Mouse (Mus musculus) midbrain, embryonic 14.5 days (tissue): ENCODE results near the gene Mgat5. TPM values are rescaled to one million over a fixed set of nuclear protein-coding genes. Genes with fewer than 3 reads are reported as not detected.

Source experiments
- ATAC-seq: fragments of 200-750 bp; cut with Nextera tagmentation; 2 replicates; pipeline ENCODE4 v1.8.0; 2017; ENCODE audit warnings: moderate number of reproducible peaks, moderate library complexity; ENCODE audit not compliant: low FRiP score, low TSS enrichment
- DNase-seq: peaks from one replicate; pipeline ENCODE4 v3.0.0-alpha.2; 2015
- H3K27ac ChIP-seq: fragments of 300-500 bp; sonication (generic); replicated peaks from 2 replicates; pipeline ENCODE4 v1.5.1; 2014; ENCODE audit warnings: mild to moderate bottlenecking, low read depth, low read length, moderate library complexity
- H3K27me3 ChIP-seq: fragments of 300-500 bp; sonication (generic); 2 replicates; pipeline ENCODE4 v1.6.1; 2014; ENCODE audit warnings: low read length, control low read depth, mixed read lengths; ENCODE audit not compliant: control insufficient read depth, insufficient read depth
- H3K36me3 ChIP-seq: fragments of 300-500 bp; sonication (generic); 2 replicates; pipeline ENCODE4 v1.6.1; 2014; ENCODE audit warnings: low read length, control low read depth; ENCODE audit not compliant: control insufficient read depth, insufficient read depth
- H3K4me1 ChIP-seq: fragments of 300-500 bp; sonication (generic); 2 replicates; pipeline ENCODE4 v1.6.1; 2014; ENCODE audit warnings: mild to moderate bottlenecking, antibody characterized with exemption, low read length, control low read depth; ENCODE audit not compliant: control insufficient read depth, insufficient read depth
- H3K4me2 ChIP-seq: fragments of 300-500 bp; sonication (generic); 2 replicates; pipeline ENCODE4 v1.6.1; 2014; ENCODE audit warnings: mild to moderate bottlenecking, low read length, moderate library complexity
- H3K4me3 ChIP-seq: fragments of 300-500 bp; sonication (generic); replicated peaks from 2 replicates; pipeline ENCODE4 v1.5.1; 2014; ENCODE audit warnings: low read depth, low read length
- H3K9ac ChIP-seq: fragments of 300-500 bp; sonication (generic); replicated peaks from 2 replicates; pipeline ENCODE4 v1.6.1; 2014; ENCODE audit warnings: mild to moderate bottlenecking, low read length, moderate library complexity
- H3K9me3 ChIP-seq: fragments of 300-500 bp; sonication (generic); 2 replicates; pipeline ENCODE4 v1.6.1; 2016; ENCODE audit warnings: low read length, control low read depth, mixed read lengths; ENCODE audit not compliant: control insufficient read depth
- WGBS: fragments of 180-500 bp; shearing (Covaris S2); extraction: QIAGEN DNeasy Blood & Tissue Kit; methylation state at CpG from one replicate; pipeline ENCODE4 v1.1.7; 2014; 5-methylcytosine and 5-hydroxymethylcytosine counted together
- polyA plus RNA-seq: library from polyadenylated mRNA; unstranded; fragments of >200 nt; fragmentation: Nextera tagmentation; extraction: Ambion mirVana; gene quantifications from 2 replicates; pipeline ENCODE4 v1.2.1, GENCODE M21; 2014

Mgat5 gene
- polyA plus RNA-seq, 1 experiment from 2014 or later: 18.3 TPM

DNA sequence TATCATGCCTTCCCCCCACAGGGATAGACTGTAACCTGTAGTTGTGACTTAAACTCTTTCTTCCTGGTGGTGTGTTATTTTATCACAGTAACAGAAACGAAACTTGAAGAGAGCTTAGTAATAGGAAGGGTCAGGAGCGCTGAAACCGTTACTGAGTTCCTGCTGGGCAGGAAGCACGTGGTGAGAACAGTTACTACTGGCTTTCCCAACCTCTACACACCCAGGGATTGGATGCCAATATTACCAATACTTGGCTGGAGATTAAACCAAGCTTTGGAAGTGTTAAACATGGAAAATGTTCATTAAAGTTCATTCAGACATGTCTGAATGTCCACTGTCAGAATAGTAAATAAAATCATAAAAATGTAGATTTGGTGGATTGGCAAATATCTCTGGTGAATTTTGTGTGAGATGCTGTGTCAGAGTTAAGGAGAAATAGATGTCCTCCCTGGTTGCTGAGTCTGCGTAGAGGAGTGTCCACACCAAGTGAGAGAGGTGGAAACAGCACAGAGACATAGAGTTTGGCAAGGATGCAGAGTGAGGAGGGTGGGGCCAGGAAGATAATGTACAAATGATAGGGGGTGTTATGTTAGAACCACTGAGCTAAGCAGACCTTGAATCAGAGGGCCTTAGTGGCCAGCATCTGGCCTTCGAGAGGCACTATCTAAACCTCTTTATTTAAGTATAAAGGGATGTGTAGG lies 38.2 kb downstream of the Mgat5 start:
- H3K27me3 ChIP-seq: no peaks in the 10 kb centered on the region
- 78% methylated on average over 6 of the region's 6 CpGs for WGBS
- no peaks in the 10 kb centered on the region for H3K9me3 ChIP-seq
- DNase-seq (no peak), ATAC-seq (no peak)
- H3K27ac ChIP-seq: no peak overlapping the region
- peaks cover 12% of the 10 kb centered on the region; the same call in 1 of the 2 replicates for H3K4me1 ChIP-seq
- H3K4me3 ChIP-seq: no peak overlapping the region
- H3K36me3 ChIP-seq: no peaks in the 10 kb centered on the region
- H3K9ac ChIP-seq: no peak overlapping the region
- H3K4me2 ChIP-seq: no peak overlapping the region

DNA sequence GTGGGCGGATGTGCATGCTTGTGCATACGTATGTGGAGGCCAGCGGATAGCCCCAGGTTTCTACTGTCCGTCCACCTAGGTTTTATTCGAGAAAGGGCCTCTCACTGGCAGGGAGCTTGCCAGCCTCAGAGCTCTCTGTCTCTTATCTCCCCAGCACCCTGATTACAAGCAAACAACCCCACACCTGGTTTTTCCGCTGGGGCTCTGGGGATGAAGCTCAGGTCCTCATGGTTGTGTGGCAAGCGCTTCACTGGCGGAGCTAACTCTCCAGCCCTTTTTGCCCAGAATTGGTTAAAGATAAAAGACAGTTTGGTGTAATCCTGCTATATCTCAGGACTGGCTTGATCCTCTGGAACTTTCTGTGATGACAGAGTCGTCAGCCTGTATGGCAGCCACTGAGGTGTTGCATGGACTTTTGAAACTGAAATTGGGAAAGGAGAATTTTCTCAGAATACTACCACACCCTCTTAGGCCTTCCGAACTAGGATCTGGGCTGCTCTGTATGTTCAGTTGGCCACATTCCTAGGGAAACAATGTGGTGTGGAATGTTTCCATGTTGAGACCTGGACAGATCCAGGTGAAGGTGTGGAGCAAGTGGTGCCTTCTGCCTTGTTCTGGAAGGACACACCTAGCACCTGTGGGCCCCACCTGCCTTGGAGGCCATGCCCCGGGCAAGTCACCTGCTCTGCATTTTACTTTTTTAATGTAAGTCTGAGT lies 39.4 kb downstream of the Mgat5 start:
- H3K4me2 ChIP-seq: no peak overlapping the region
- DNase-seq (no peak), ATAC-seq (no peak)
- H3K27ac ChIP-seq: no peak overlapping the region
- 94% methylated on average over 11 of the region's 11 CpGs for WGBS
- no peaks in the 10 kb centered on the region for H3K36me3 ChIP-seq
- peaks cover 6% of the 10 kb centered on the region; the same call in 1 of the 2 replicates for H3K4me1 ChIP-seq
- H3K27me3 ChIP-seq: no peaks in the 10 kb centered on the region
- no peak overlapping the region for H3K9ac ChIP-seq
- no peaks in the 10 kb centered on the region for H3K9me3 ChIP-seq
- H3K4me3 ChIP-seq: no peak overlapping the region

DNA sequence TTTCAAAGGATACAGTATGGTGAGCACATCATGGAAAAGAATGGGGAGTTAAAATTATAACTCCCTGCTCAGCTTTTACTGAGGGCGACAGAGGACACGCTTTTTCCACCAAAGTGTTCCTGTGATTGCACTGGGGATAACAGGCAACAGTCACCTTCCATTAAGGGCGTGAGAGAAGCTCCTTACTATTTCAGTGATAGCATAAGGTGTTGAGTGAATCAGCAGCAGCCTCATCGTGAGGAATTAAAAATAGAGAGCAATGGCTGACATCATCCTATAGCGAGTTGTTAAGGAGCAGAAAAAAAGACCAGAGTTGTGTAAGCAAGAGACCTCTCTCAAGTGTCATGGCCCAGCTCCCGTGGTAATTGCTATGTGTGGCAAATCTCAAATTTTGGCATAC lies 41.3 kb downstream of the Mgat5 start:
- Histone ChIP-seq H3K27me3 (no peaks in the 10 kb centered on the region), H3K4me2 (no peak overlapping the region), H3K9ac (no peak overlapping the region), H3K9me3 (no peaks in the 10 kb centered on the region), H3K27ac (no peak overlapping the region), H3K4me3 (no peak overlapping the region), H3K4me1 (no peaks in the 10 kb centered on the region), H3K36me3 (no peaks in the 10 kb centered on the region)
- WGBS: 90% methylated on average over 6 of the region's 6 CpGs
- ATAC-seq: no peak
- no peak for DNase-seq

DNA sequence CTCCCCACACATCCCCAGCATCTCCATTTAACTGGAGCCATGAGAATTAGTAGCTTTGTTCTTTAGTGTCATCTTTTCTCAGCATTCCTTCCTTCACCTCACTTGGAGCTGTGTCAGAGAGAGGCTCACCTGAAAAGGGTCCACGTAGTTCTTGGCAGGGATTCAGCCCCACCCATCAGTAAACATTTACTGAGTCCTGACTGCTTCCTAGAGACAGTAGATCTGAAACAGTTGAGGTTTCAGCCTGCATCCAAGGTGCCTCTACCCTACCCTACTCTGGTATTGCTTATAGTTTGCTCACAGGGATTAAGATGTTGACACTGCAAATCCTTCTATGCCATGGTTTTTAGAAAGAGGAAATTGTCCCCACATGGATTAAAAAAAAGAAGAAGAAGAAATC lies 43.6 kb downstream of the Mgat5 start:
- 85% methylated on average over 1 of the region's 1 CpGs for WGBS
- Histone ChIP-seq H3K4me3 (no peak overlapping the region), H3K9ac (no peak overlapping the region), H3K27me3 (no peaks in the 10 kb centered on the region), H3K4me2 (no peak overlapping the region), H3K9me3 (no peaks in the 10 kb centered on the region), H3K36me3 (no peaks in the 10 kb centered on the region), H3K27ac (no peak overlapping the region), H3K4me1 (no peaks in the 10 kb centered on the region)
- no peak for ATAC-seq
- DNase-seq: no peak

DNA sequence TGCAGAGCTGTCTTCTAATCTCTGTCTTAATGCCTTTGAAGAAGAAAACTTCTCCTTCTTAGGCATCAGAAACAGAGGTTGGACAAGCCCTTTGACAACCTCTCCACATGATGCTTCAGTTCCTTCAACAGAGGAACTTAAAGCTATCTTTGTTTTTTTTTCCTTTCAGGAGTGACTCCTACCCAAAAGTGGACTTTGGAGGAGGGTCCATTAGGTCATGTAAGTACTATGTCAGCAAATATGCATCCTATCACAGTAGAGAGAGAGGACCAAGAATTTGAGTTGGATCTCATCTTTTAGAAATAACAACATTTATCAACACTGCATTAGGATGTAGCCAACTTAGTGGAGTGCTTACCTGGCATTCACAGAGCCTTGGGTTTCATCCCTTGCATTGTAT lies 44.8 kb downstream of the Mgat5 start:
- no peak overlapping the region for H3K4me2 ChIP-seq
- H3K27me3 ChIP-seq: no peaks in the 10 kb centered on the region
- ATAC-seq (no peak), DNase-seq (no peak)
- no peak overlapping the region for H3K9ac ChIP-seq
- H3K4me1 ChIP-seq: no peaks in the 10 kb centered on the region
- H3K27ac ChIP-seq: no peak overlapping the region
- no peak overlapping the region for H3K4me3 ChIP-seq
- no peaks in the 10 kb centered on the region for H3K36me3 ChIP-seq
- no peaks in the 10 kb centered on the region for H3K9me3 ChIP-seq

DNA sequence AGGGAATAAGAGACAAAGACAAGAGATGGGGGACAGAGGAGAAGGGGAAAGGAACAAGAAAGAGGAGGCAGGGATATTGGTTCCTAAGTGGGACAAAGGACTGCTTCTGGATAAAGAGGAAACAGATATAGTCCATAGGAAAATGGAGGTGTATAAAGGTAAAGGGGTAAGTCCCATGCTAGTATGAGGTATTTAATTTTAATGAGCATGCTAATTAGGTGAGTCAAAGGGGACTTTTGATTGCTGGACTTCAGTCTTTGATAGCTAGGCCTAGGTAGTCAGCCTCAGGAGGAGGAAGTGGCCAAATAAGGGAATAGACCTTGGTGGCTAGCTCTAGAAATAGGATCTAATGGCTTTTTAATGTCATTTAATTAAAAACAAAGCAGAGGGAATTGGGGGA lies 45.5 kb downstream of the Mgat5 start:
- ATAC-seq (no peak), DNase-seq (no peak)
- H3K36me3 ChIP-seq: no peaks in the 10 kb centered on the region
- no peak overlapping the region for H3K4me2 ChIP-seq
- no peak overlapping the region for H3K9ac ChIP-seq
- H3K9me3 ChIP-seq: no peaks in the 10 kb centered on the region
- no peaks in the 10 kb centered on the region for H3K4me1 ChIP-seq
- H3K27ac ChIP-seq: no peak overlapping the region
- H3K27me3 ChIP-seq: no peaks in the 10 kb centered on the region
- no peak overlapping the region for H3K4me3 ChIP-seq

DNA sequence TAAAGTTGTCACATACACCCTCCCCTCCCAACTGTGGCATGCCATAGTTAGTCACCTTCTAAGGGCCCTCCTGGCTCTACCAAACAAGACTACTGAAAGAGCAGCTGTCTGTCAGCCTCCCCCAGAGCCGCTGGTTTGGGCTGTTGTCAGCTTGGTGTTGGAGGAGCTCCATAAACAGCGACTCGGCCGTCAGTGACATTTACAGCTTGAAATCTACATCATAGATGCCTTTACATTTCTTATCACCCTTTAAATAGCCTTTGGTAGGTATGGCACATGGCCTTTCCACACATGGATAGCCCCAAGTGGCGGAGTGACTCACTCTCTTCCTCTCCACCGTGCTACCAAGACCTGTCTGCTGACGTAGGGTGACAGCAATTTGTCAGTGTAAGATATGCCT lies 46.9 kb downstream of the Mgat5 start:
- Histone ChIP-seq H3K27ac (no peak overlapping the region), H3K4me1 (no peaks in the 10 kb centered on the region), H3K9me3 (no peaks in the 10 kb centered on the region), H3K27me3 (no peaks in the 10 kb centered on the region), H3K4me3 (no peak overlapping the region), H3K9ac (no peak overlapping the region), H3K4me2 (no peak overlapping the region), H3K36me3 (no peaks in the 10 kb centered on the region)
- 97% methylated on average over 7 of the region's 7 CpGs for WGBS
- DNase-seq (no peak), ATAC-seq (no peak)

DNA sequence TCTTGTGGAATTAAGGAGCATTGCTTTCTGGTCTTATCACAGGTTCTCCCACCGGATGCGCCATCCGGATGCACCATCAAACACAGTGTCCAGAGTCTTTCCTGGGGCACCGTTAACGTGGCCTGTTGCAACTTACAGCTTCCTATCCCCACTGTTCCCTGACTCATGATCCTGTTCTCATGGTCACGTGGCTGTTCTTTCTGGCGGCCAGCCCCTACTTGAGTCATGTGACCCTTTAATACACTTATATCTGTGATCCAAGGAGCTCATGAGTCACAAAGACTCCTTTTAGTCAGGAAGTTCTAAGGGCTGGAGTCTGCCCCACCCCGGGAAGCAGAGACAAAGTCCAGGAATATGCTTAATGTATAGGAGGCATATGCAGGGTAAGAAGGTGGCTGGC lies 52.2 kb downstream of the Mgat5 start:
- H3K9me3 ChIP-seq: no peaks in the 10 kb centered on the region
- no peak overlapping the region for H3K9ac ChIP-seq
- no peaks in the 10 kb centered on the region for H3K36me3 ChIP-seq
- H3K4me3 ChIP-seq: no peak overlapping the region
- H3K4me2 ChIP-seq: no peak overlapping the region
- WGBS: 96% methylated on average over 8 of the region's 8 CpGs
- ATAC-seq: no peak
- no peaks in the 10 kb centered on the region for H3K27me3 ChIP-seq
- no peak for DNase-seq
- H3K4me1 ChIP-seq: peaks cover 10% of the 10 kb centered on the region
- no peak overlapping the region for H3K27ac ChIP-seq

DNA sequence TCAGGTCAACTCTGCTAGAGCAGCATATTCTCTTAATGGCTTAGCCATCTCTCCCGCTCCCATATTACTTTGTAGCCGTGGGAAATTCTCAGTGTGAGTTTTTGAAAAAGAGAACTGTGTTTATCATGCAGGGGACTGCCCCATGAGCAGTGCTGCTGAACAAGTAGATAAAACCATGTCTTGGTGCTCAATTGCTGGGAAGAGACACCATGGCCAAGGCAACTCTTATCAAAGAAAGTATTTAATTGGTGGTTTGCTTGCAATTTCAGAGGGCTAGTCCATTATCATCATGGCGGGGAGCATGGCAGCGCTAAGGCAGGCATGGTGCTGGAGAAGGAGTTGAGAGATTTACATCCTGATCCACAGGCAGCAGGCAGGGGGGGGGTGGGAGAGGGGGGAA lies 54.9 kb downstream of the Mgat5 start:
- H3K36me3 ChIP-seq: no peaks in the 10 kb centered on the region
- ATAC-seq: no peak
- no peak for DNase-seq
- H3K27me3 ChIP-seq: no peaks in the 10 kb centered on the region
- H3K4me2 ChIP-seq: no peak overlapping the region
- H3K27ac ChIP-seq: no peak overlapping the region
- no peak overlapping the region for H3K9ac ChIP-seq
- peaks cover 10% of the 10 kb centered on the region for H3K4me1 ChIP-seq
- H3K9me3 ChIP-seq: no peaks in the 10 kb centered on the region
- 87% methylated on average over 4 of the region's 4 CpGs for WGBS
- H3K4me3 ChIP-seq: no peak overlapping the region
